Mouse (Mus musculus) gastrocnemius, adult 18-20 months (tissue): ENCODE results near the gene Adpgk. TPM values are rescaled to one million over a fixed set of nuclear protein-coding genes. Genes with fewer than 3 reads are reported as not detected.
"Not testable (repeated sequence)": the region's sequence is repeated elsewhere in the genome, so short reads cannot be mapped to it uniquely, and the experiment has no call there.

Source experiments
- DNase-seq: peaks from one replicate; pipeline ENCODE4 v3.0.0; 2021; ENCODE audit warnings: low spot score
- total RNA-seq, 2 experiments: library from RNA; stranded (reverse); gene quantifications; 2 replicates each; pipeline ENCODE4 v1.2.3; 2021

Gene Adpgk
- total RNA-seq, 2 experiments from 2014 or later: 7.8 to 7.9 TPM

DNA sequence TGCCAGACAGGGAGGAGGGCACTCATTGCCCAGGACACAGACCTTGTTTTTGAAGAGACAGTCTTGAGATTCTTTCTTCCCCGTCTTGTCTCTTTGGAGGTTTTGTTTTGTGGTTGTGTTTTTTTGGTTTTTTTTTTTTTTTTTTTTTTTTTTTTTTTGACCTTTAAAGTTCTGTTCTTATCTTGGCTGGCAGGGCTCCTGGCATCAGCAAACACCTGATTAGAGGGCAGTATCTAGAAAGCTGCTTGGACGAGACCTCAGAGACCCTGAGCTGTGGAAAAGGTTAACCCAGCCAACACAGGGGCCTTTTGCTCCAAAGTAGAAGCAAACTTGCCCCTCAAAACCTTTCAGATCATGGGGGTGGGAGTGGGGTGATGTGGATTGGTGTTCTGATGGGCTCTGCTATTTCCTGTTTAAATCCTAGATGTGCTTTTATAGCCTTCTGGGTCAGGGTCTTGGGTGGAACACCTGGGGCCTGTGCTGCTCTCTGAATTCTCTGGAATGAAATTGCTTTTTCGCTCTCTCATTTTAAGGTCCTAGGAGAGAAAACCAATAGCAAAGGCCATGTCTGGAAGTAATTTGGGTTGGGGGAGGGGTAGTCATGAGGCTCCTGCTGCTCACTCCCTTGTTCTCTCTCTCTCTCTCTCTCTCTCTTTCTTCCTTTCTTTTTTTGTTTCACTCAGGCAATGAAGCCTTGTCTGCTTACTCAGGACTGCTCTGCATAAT lies 2.5 kb upstream of the Adpgk start:
- no peak for DNase-seq

DNA sequence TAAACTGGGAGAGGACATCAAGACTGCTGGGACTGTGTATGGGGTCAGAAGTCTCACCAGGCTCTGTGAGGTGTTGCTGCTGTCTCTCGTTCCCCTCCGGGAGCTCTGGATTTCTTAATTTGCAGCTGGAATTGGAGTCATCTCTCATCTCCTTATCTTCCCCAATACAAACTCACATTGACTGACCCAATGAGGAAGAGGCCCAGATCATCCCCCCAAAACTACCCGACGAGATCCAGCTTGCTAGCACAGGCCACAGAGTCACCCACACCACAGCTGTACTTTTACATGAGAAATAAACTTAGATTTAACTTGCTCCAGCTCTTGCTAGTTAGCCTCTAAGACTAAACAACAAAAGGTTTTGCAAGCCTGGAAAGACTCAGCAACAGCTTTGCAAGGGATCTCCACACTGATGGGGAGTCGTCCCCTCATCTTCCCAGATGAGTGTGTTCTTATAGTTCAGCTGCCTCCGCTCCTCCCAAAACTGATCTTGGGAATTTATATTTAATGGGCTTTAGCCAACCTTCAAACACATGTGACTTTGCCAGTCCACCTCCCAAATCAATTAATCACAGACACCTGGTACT lies 1.7 kb upstream of the Adpgk start:
- no peak for DNase-seq

DNA sequence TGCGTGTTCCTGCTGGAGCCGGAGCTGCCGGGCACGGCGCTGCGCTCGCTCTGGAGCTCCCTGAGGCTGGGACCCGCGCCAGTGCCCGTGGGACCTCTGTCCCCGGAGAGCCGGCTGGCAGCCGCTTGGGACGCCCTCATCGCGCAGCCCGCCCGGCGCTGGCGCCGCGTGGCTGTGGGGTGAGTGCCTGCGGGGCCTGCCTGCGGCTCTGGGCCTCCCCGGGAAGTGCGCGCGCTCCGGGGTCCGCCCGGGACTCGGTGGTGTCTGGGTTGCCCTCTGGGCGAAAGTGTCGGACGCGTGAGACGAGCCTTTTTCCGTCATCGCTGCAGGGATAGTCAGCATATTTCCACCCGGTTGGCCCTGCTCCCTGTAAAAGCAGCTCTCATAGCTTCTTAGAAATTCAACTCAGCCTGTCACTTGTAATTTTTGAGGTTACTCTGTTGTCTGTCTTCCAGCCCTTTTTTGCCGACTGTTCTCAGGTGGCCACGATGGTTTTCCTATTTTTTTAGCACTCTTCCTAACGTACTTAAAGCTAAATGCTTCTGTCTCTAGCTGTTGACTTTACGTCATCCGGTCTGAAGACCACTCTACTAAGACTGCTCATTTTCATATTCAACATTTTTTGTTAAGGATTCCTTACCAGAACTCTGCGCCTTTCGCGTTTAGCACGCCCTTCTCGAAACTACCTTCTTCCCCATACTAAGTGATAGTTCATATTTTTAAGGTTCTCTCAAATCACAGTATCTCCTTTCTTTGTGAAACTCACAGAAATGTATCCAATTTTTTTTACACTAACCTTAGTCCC lies 532 bp downstream of the Adpgk start:
- DNase-seq: no peak

DNA sequence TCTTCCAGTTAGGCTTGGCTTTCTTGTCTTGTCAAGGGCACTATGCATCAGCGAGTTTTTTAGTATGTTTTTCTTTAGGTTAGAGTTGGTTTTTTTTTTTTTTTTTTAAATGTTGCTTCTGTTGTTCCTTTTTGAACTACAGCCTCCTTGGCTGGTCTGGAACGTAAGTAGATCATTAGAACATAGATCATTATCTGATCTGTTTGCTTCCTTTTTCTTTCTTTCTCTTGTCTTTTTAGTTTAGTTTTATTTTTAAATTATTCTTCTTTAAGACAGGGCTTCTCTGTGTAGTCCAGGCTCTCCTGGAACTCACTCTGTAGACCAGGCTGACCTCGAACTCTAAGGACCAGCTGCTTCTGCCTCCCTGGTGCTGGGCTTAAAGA lies 1.1 kb downstream of the Adpgk start:
- DNase-seq: no peak

DNA sequence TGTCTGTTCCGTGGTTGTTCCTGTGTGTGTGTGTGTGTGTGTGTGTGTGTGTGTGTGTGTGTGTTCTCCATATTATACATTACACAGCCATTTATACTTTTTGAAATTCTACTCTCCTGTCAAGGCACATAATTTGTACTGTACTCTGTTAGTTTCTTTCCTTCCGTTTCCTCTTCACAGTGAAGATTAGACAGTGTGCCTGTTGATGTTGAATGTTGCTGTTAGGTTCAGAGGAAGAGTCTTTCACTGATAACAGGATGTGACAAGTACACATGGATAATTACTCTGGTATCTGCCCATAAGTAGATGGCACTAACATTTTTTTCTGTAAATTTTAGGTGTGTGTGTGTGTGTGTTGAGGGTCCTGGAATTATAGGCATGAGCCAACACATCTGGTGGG lies 5.1 kb downstream of the Adpgk start:
- DNase-seq: no peak

DNA sequence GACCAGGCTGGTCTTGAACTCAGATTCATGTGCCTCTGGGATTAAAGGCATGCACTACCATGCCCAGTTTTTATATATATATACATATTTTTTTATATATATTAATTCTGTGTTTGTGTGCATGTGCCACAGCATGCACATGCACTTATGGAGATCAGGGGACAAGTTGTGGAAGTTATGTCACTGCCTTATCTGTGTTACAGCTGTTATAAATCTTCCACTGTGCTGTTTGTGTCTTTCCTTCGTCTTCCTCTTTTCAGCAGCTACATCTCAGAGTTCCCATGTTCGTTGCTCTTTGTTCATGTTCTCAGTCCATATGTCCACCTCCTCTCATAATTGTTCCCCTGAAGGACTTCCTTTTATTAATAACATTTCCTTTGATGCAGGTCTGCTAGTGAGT lies 16.5 kb downstream of the Adpgk start:
- no peak for DNase-seq

DNA sequence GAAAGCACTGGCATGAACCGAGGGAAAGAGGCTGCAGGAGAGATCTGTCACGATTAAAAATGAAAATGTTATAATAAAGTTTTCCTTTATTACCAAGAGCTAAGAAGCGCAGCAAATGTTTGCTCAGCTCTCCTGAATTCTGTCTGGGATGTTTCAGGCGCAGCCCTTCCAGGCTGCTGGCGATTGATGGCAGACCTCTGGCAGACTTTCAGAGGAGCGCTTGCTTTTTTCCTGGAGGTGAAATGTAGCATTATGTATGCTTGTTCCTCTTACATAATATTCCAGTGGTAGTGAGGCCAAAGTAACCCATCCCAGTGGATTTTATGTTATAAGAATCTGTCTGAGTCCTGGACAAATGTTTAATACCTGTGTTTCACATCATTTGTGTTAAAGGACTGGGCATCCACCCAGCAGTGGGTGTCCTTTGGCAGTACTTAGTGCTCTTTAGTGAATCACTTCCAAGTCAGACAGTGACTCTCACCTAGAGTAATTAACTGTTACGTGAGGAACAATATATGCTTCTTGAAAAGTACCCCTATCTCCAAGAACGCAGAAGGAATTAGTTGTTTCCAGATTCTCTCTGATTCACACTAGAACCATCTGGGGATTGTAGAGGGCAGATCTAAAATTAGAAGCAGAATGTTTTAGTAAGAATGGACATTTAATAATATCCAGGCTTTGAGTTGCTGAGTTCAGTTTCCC lies 19.4 kb downstream of the Adpgk start:
- no peak for DNase-seq

DNA sequence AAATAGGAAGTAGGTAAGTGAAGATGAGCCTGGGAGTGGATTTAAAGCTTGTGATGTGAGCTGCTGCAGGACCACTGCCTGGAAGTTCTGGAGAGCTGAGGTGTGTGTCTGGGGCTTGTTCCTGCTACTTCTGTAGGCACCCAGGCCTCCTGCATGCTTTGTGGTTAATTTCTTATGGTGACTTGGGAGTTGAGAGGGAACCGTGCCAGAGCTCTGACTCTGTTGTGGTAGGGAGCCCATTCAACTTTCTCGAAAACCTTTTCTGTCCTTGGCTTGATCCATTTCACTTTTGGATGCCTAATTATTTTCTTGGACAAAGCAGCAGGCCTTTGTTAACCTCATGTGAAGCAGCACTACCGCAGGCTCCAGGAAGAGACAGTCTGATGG lies 19.9 kb downstream of the Adpgk start:
- DNase-seq: no peak

DNA sequence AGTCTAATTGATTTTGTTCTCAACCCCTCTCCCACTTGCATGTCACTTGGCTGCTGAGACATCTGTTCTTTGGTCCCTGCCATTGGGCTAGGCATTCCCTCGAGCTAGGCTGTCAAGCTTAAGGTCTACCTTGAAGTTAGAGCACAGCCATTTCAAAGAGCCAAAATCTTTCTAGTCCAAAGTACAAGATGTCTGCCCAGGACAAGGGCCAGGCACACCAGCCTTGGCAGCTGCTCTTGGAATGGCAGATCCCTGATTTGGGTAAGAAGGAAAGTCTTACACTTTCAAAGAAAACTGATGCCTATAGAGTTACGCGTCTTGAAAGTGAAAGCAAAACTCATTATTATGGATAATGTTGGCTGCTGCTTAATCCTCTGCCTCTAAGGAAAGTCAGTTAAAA lies 24.8 kb downstream of the Adpgk start:
- DNase-seq: no peak

DNA sequence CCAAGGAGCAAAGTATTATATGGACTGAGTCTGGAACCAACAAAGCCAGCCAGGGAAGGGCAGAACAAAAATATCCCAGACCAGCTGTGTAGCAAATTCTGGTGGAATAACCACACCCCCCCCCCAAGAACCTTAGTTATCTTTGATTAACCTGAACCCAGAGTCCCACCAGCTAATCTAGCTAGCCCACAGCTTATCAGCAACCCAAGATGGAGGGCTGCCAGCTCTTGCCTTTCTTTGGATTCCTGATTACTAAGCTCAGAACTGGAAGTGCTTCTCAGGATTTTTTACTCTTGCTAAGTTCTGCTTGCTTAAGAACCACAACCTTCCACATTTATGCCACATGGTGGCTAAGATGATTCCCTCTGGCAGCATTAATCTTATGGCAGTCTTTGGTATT lies 33.0 kb downstream of the Adpgk start:
- DNase-seq: no peak

DNA sequence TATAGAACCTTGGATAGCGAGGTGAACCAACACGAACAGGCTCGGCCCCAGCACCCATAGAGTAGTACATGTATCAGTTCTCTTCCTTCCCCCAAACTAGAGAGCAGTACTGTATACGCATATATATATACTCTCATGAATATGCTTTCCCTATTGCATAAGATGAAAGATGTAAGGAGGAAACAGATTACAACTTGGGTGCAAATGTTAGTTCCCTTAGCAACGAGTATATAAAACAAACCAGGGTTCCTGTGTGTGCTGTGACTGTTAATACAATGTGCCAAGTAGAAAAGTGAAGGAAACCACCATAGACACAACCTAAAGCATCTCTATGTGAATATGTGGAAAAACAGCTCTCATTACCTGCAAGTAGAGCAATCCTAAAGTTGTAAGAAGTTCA lies 38.7 kb downstream of the Adpgk start:
- DNase-seq: no peak

DNA sequence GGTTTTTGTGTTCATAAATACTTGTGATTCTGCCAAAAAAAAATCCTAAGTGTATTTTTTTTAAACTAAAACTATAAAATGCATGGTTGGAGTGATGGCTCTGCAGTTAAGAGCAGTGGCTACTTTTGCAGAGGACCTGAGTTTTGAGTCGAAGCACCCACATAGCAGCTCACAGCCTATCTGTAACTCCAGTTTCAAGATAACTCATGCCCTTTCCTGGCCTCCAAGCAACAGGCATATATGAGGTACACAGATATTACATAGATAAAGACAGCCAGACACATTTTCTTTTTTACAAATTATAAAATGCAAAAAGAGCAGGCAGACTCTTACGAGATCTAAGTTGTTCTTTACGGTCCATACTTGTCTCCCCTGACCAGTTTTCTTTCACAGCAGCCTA lies 45.2 kb downstream of the Adpgk start:
- no peak for DNase-seq

DNA sequence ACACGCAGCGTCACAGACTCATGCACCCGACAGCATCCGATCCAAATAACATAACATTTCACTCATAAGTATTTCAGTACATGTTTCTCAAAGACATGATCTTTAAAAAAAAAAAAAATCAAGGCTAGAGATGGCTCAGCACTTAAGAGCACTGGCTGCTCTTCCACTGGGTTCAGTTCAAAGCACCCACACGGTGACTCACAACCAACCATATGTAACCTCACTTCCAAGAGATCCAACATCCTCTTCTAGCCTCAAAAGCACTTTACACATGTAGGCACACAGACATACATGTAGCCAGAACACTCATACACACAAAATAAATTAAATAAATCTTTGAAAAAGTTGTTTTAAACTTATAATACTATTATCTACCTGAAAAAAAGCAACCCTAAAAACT lies 46.5 kb downstream of the Adpgk start:
- no peak for DNase-seq

DNA sequence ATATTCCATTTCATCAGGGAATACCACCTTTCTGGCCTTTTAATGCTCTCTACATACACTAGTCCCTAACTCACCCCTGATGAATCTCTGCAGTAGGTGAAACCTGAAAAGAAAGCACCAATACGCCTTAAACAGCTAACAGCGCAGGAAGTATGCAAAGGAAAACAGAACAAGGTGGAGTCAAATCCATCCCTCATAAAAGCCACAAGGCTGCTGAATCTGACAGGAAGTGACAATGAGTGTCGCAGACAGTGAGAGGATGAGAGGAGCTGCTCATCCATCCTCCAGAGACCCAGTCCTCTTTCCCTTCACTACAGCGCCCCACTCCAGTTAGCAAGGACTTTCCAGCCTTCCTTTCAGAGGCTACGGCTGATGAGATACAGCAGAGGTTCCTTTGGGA lies 47.1 kb downstream of the Adpgk start:
- DNase-seq: no peak

DNA sequence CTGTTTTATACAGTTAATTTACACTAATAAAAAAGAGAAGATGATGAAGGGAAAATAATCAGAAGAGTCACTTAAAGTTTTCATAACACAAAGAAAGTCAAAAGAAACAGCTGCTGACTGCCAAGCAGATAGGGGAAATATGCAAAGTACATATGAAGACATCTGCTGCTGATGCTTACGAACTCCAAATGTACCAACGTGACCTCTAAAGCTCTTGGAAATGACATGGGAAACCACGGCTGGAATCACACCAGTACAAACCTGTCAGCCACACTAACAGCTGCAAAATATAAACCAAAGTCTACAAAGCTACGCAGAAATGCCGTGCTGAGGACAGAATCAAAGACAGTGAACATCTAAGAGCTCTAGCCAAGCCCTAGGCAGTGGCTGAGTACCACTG lies 47.7 kb downstream of the Adpgk start:
- peak; percentile 13 for DNase-seq

DNA sequence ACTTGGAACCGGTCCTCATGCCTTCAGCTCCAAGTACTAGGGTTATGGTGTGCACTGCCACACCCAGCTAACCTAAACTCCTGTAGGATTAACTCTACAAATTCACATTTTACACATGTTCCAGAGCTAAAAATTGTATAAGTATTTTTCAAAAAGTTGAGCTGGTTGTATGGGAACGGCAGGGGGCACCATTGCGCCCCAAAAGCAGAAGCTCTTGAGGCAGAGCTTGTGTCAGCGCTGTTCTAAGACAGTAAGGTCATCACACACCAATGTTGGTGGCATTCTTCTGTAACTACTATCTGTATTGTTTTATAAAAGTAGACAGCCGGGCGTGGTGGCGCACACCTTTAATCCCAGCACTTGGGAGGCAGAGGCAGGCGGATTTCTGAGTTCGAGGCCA lies 48.6 kb downstream of the Adpgk start:
- DNase-seq: no peak

DNA sequence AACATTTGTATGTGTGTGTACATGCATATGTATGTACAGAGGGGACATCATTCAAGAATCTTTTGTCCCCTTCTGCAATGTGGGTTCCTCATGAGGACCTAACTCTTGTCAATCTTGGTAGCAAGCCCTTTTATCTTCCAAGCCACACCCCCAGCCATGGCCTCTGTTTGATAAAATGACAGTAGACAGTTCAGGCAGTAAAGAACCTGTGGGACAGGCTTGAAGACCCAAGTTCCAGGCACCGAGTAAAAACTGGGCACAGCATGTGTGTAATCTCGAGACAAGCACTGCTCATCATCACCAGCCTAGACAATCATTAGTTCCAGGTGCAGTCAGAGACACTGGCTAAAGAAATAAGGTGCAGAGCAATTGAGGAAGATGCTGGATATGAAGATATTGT lies 54.8 kb downstream of the Adpgk start:
- DNase-seq: no peak

DNA sequence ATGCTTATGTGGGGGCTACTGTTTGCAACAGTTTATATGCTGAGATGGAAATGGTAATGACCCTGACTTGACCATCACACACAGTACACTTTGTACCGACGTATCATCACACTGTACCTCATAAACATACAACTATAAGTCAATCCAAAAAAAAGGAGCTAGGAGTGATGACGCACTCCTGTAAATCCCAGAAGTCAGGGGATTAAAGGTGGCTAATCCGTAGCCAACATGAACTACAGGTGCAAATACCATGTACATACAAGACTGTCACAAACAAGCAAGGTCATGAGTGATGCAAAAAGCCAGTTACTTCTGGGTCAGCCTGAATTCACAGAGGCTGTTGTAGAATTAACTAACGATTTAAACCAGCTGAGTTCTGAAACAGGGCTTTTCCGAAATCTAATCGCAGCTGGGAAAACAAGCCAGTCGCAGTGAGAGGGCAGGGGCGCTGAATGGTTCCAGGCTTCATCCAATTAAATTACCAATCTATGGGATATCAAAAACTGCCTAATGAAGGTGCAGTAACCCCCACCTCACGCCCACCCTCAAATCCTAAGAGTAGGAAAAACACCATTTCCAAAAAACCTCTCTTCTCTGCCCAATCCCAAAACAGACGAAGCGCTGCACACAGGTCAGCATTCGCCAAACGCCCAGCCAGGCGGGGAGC lies 61.4 kb downstream of the Adpgk start:
- no peak for DNase-seq

DNA sequence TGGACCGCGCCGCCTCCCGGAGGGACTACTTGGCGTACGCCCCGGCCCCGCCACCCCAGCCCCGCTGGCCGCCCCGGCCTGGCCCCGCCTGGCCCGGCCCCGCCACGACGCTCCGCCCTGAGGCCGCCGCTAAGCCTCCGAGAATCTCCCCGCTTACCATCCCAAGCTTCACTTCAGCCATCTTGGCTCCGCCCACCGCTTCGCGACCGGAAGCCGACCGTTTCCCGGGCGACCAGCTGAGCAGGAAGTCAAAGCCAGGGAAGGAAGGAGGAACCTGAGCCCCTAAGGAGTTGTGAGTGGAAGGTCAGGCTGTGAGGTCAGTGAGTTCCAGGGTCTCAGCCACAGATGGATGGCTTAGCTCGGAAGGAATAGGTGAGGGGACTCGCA lies 61.9 kb downstream of the Adpgk start, which contains the start of gene Bbs4:
Bbs4 (minus strand) TSS at position 256 of the 387 bp plus-strand sequence.
- peak; percentile 94 for DNase-seq

DNA sequence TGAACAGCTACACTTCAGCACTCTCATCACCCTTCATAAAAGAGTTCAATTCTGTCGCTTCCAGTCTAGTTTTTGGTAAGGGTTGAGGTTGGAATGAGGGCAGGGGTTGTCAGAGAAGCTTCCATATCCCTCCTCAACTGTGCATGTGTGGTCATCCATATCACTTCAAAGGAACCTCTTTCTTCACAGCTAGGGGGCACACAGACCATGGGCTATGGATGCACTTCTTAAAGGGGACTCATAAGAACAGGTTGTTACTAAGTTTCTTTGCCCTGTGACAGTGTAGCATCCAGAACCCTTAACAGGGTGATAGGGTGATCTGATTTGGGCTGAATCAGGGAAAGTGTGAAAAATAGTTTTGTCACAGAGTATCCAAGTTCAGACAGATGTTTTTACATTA lies 66.7 kb downstream of the Adpgk start:
- not testable (repeated sequence) for DNase-seq

DNA sequence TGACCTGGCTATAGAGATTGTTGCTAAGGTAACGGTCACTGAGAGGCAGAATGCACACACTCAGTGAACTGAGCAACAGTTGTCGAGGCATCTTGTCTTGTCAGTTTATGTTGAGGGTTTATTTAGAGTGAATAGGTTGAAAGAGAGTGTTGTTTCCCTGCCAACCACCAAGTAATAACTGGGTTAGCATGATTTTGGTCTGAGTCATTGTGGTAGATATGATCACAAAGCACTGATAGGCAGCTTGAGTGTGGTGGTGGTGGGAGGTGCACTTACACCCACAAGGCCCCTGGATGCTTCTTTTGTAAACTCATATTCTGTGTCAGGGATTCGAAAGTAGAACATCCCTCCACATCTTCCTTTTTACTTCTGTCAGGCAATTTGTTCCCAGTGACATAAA lies 69.1 kb downstream of the Adpgk start:
- DNase-seq: not testable (repeated sequence)

DNA sequence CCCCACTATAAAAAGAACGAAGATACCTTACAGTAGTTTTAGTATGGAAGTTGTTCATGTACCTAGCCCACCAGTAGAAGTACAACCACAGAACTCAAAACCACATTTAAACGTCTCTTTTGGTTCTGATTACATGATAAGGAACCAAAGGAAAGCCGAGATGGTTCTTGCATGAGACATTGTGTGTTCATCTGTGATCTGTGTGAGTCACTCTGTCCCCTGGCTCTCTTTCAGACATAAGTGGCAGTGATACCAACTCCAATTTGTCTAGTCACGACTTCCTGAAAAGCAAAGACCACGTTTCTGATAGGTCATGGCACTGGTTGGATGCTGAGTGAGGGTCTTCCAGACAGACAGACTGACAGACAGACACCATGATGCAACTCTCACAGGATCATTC lies 77.9 kb downstream of the Adpgk start:
- no peak for DNase-seq
